Mouse (Mus musculus) left cerebral cortex, adult 2 months (tissue): ENCODE results near the gene Elovl5. TPM values are rescaled to one million over a fixed set of nuclear protein-coding genes. Genes with fewer than 3 reads are reported as not detected.
A peak's percentile ranks its signal among the peaks of the same experiment; 100 is the strongest.

Experiments used
- DNase-seq, 2 experiments: peaks; one replicate each; pipeline ENCODE4 v3.0.0; 2021 to 2022; ENCODE audit warnings: low spot score in 2 of 2, mixed read lengths in 1 of 2; ENCODE audit errors: extremely low spot score in 1 of 2
- H3K27ac ChIP-seq: fragments of 200-600 bp; 2 replicates; pipeline ENCODE4 v1.8.1; 2022
- H3K4me3 ChIP-seq: fragments of 200-600 bp; 2 replicates; pipeline ENCODE4 v1.8.1; 2022
- CTCF ChIP-seq: fragments of 200-600 bp; IDR thresholded peaks from 2 replicates; pipeline ENCODE4 v1.8.1; 2022; ENCODE audit warnings: antibody characterized with exemption, mild to moderate bottlenecking, moderate library complexity
- intact Hi-C: fragments of 180-260 bp; cut with DNase I; formaldehyde crosslinking; loops from one replicate; pipeline ENCODE4 v1.15.1; 2025
- total RNA-seq, 2 experiments: library from RNA; stranded (reverse); gene quantifications; 2 replicates each; pipeline ENCODE4 v1.2.3; 2021

The Elovl5 gene
- total RNA-seq, 2 experiments from 2014 or later = 60.4 to 62.7 TPM

- intact Hi-C loops = no loop called here
- DNase-seq = no peak
- no peak for TF ChIP-seq CTCF
- Histone ChIP-seq H3K4me3 (no peak overlapping the region), H3K27ac (no peak overlapping the region; the same call in 1 of the 2 replicates)
Measured at GRCm38 (mm10) chr9:77961350-77961749, 44.2 kb downstream of the Elovl5 start.

GRCm38 (mm10) chr9:77964084-77964483, 46.9 kb downstream of the Elovl5 start:
- no peak for DNase-seq
- no peak overlapping the region for H3K4me3 ChIP-seq
- no peak for TF ChIP-seq CTCF
- no peak overlapping the region; the same call in 1 of the 2 replicates for H3K27ac ChIP-seq
- intact Hi-C loops = no loop called here

GRCm38 (mm10) chr9:77965287-77965686, 48.1 kb downstream of the Elovl5 start:
- Histone ChIP-seq H3K27ac (no peak overlapping the region), H3K4me3 (no peak overlapping the region)
- intact Hi-C loops = no loop called here
- TF ChIP-seq CTCF = no peak
- no peak for DNase-seq

- no peak for TF ChIP-seq CTCF
- no peak for DNase-seq
- intact Hi-C loops = loop anchor here (2.0 kb wide), 1 partner anchor 49 kb away; the partner anchor contains the start of gene Elovl5
- no peak overlapping the region for H3K4me3 ChIP-seq
- H3K27ac ChIP-seq = no peak overlapping the region
Measured at GRCm38 (mm10) chr9:77965768-77966552, 48.8 kb downstream of the Elovl5 start.

GRCm38 (mm10) chr9:77966861-77967260, 49.7 kb downstream of the Elovl5 start:
- Histone ChIP-seq H3K27ac (no peak overlapping the region; the same call in 1 of the 2 replicates), H3K4me3 (no peak overlapping the region)
- intact Hi-C loops = loop anchor here (2.0 kb wide), 1 partner anchor 50 kb away; the partner anchor contains the start of gene Elovl5
- no peak for DNase-seq
- no peak for TF ChIP-seq CTCF

GRCm38 (mm10) chr9:77967584-77968163, 50.5 kb downstream of the Elovl5 start:
- Histone ChIP-seq H3K27ac (peak overlapping the region; percentile 48; the same call in 1 of the 2 replicates), H3K4me3 (no peak overlapping the region)
- intact Hi-C loops = loop anchor here (2.0 kb wide), 1 partner anchor 51 kb away; the partner anchor contains the start of gene Elovl5
- peak in 1 of 2 experiments; percentile 38 for DNase-seq
- TF ChIP-seq CTCF = no peak

- H3K4me3 ChIP-seq = no peak overlapping the region
- intact Hi-C loops = no loop called here
- TF ChIP-seq CTCF = no peak
- no peak overlapping the region for H3K27ac ChIP-seq
- DNase-seq = no peak
Measured at GRCm38 (mm10) chr9:77969192-77969953, 52.2 kb downstream of the Elovl5 start.

- intact Hi-C loops = no loop called here
- no peak for DNase-seq
- H3K27ac ChIP-seq = no peak overlapping the region
- no peak for TF ChIP-seq CTCF
- H3K4me3 ChIP-seq = no peak overlapping the region
Measured at GRCm38 (mm10) chr9:77979000-77979399, 61.8 kb downstream of the Elovl5 start.

GRCm38 (mm10) chr9:77982616-77983015, 65.5 kb downstream of the Elovl5 start:
- Histone ChIP-seq H3K27ac (no peak overlapping the region), H3K4me3 (no peak overlapping the region)
- no peak for DNase-seq
- TF ChIP-seq CTCF = no peak
- intact Hi-C loops = no loop called here

GRCm38 (mm10) chr9:77983521-77983920, 66.4 kb downstream of the Elovl5 start:
- TF ChIP-seq CTCF = no peak

GRCm38 (mm10) chr9:77986153-77986795, 69.1 kb downstream of the Elovl5 start:
- DNase-seq = no peak
- intact Hi-C loops = no loop called here
- Histone ChIP-seq H3K27ac (0 out of 2 replicates have a peak overlapping the region, but pooled peaks have one; percentile 21), H3K4me3 (no peak overlapping the region)
- no peak for TF ChIP-seq CTCF

More at GRCm38 (mm10) chr9:77983521-77983920, 66.4 kb downstream of the Elovl5 start:
- intact Hi-C loops = no loop called here
- Histone ChIP-seq H3K4me3 (no peak overlapping the region), H3K27ac (no peak overlapping the region)
- DNase-seq = no peak
